Mouse (Mus musculus) spleen, adult 2 months (tissue): ENCODE measurements around the gene Runx2.

Source experiments
- CTCF ChIP-seq: fragments of 200-500 bp; IDR thresholded peaks from 2 replicates; pipeline ENCODE4 v1.5.1; 2011; ENCODE audit warnings: mild to moderate bottlenecking, inconsistent platforms; ENCODE audit not compliant: insufficient read depth, insufficient read length, insufficient replicate concordance; ENCODE audit errors: extremely low read depth
- POLR2A ChIP-seq: fragments of 200-500 bp; IDR thresholded peaks from 2 replicates; pipeline ENCODE4 v1.6.1; 2011; ENCODE audit warnings: low read depth, low read length, inconsistent platforms

DNA sequence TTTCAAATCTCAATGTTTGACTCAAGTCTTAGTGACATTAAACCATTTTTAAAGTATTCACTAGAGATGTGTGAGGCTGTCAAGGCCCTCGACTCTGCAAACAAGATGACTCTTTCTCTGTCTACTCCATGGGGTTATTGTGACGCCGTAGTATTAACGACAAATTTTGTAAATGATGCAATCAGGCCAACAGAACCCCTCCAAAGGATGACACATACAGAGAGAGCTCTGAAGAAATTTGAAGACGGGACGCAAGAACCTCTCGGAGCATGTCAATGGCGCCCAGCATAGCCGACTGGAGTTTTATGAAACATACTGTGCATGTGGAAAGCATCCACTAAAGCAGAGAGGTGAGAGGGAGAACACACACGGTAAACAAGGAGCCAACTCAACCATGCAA, 117.5 kb downstream of the Runx2 start:
- TF ChIP-seq CTCF: no peak
- no peak for TF ChIP-seq POLR2A
